Mouse (Mus musculus) MEL (cell line): ENCODE results near the gene Kirrel3.

ENCODE experiments used
- CTCF ChIP-seq, 3 experiments: IDR thresholded peaks in 2 of 3; conservative IDR thresholded peaks in 1 of 3; 2 replicates each; pipeline ENCODE4 v1.5.1; 2011 to 2012; ENCODE audit warnings: low read length in 3 of 3, low read depth in 2 of 3, mild to moderate bottlenecking in 2 of 3, improper control_type of control experiment in 1 of 3, inconsistent platforms in 1 of 3, mixed read lengths in 1 of 3, moderate library complexity in 1 of 3; ENCODE audit not compliant: control insufficient read depth in 1 of 3, insufficient read depth in 1 of 3, poor library complexity in 1 of 3, severe bottlenecking in 1 of 3
- ELF1 ChIP-seq: IDR thresholded peaks from 2 replicates; pipeline ENCODE4 v1.6.1; 2014; ENCODE audit warnings: low read depth, mild to moderate bottlenecking, inconsistent platforms, low read length, improper control_type of control experiment, moderate library complexity
- EP300 ChIP-seq, 2 experiments: IDR thresholded peaks; 2 replicates each; pipeline ENCODE4 v1.6.1; 2011; ENCODE audit warnings: improper control_type of control experiment in 2 of 2, low read length in 2 of 2, low read depth in 1 of 2, mild to moderate bottlenecking in 1 of 2
- MAZ ChIP-seq: IDR thresholded peaks from 2 replicates; pipeline ENCODE4 v1.6.1; 2012; ENCODE audit warnings: low read depth, mild to moderate bottlenecking, inconsistent platforms, low read length, improper control_type of control experiment
- MYB ChIP-seq: IDR thresholded peaks from 2 replicates; pipeline ENCODE4 v1.6.1; 2011; ENCODE audit warnings: mild to moderate bottlenecking, low read depth, low read length, improper control_type of control experiment
- POLR2A ChIP-seq, 2 experiments: IDR thresholded peaks; 2 replicates each; pipeline ENCODE4 v1.6.1; 2011 to 2012; ENCODE audit warnings: low read length in 2 of 2, mild to moderate bottlenecking in 2 of 2, control low read depth in 1 of 2, improper control_type of control experiment in 1 of 2, low read depth in 1 of 2, moderate library complexity in 1 of 2; ENCODE audit not compliant: control insufficient read depth in 1 of 2, insufficient read depth in 1 of 2, poor library complexity in 1 of 2
- POLR2AphosphoS5 ChIP-seq: IDR thresholded peaks from 2 replicates; pipeline ENCODE4 v1.6.1; 2012; ENCODE audit warnings: low read depth, borderline replicate concordance, mild to moderate bottlenecking, inconsistent platforms, low read length, moderate library complexity, mixed read lengths
- RCOR1 ChIP-seq: IDR thresholded peaks from 2 replicates; pipeline ENCODE4 v1.6.1; 2012; ENCODE audit warnings: low read depth, mild to moderate bottlenecking, inconsistent platforms, low read length, improper control_type of control experiment
- TBP ChIP-seq: IDR thresholded peaks from 2 replicates; pipeline ENCODE4 v1.8.0; 2011; ENCODE audit warnings: low read depth, low read length, improper control_type of control experiment
- USF1 ChIP-seq: IDR thresholded peaks from 2 replicates; pipeline ENCODE4 v1.6.1; 2014; ENCODE audit warnings: low read depth, mild to moderate bottlenecking, inconsistent platforms, low read length, improper control_type of control experiment, moderate library complexity
- ZKSCAN1 ChIP-seq: IDR thresholded peaks from 2 replicates; pipeline ENCODE4 v1.6.1; 2012; ENCODE audit warnings: low read depth, mild to moderate bottlenecking, inconsistent platforms, low read length, improper control_type of control experiment, moderate library complexity

GRCm38 (mm10) chr9:34947258-34947657 is 461.6 kb downstream of the Kirrel3 start:
- no peak for TF ChIP-seq USF1
- no peak for TF ChIP-seq POLR2AphosphoS5
- TF ChIP-seq CTCF (IDR thresholded peaks at IDR 0.05 in 2 of 3, conservative IDR thresholded peaks at IDR 0.05 in 1 of 3; ENCODE audit: control insufficient read depth in 1 of 3, insufficient read depth in 1 of 3, low read depth in 2 of 3, low read length in 3 of 3, poor library complexity in 1 of 3, severe bottlenecking in 1 of 3): no peak
- no peak for TF ChIP-seq RCOR1
- TF ChIP-seq POLR2A (IDR thresholded peaks at IDR 0.05; ENCODE audit: control insufficient read depth in 1 of 2, insufficient read depth in 1 of 2, low read depth in 1 of 2, low read length in 2 of 2, poor library complexity in 1 of 2): no peak
- no peak for TF ChIP-seq TBP
- TF ChIP-seq ELF1: no peak
- TF ChIP-seq ZKSCAN1: no peak
- TF ChIP-seq MAZ: no peak
- no peak for TF ChIP-seq EP300 (IDR thresholded peaks at IDR 0.05; ENCODE audit: low read depth in 1 of 2, low read length in 2 of 2)
- TF ChIP-seq MYB: no peak
